Mouse (Mus musculus) olfactory bulb, adult 2 months (tissue): ENCODE results near the gene Snd1. TPM values are rescaled to one million over a fixed set of nuclear protein-coding genes. Genes with fewer than 3 reads are reported as not detected.
A peak's percentile ranks its signal among the peaks of the same experiment; 100 is the strongest.

Experiments
- H3K27ac ChIP-seq: fragments of 200-500 bp; 2 replicates; pipeline ENCODE4 v1.5.1; 2012; ENCODE audit warnings: low read depth, low read length; ENCODE audit not compliant: insufficient read depth
- H3K4me1 ChIP-seq: fragments of 200-500 bp; 2 replicates; pipeline ENCODE4 v1.6.1; 2012; ENCODE audit warnings: low read length; ENCODE audit not compliant: control insufficient read depth, insufficient read depth
- H3K4me3 ChIP-seq: fragments of 200-500 bp; 2 replicates; pipeline ENCODE4 v1.5.1; 2012; ENCODE audit warnings: mild to moderate bottlenecking, low read depth, low read length, moderate library complexity; ENCODE audit not compliant: insufficient read depth
- CTCF ChIP-seq: fragments of 200-500 bp; IDR thresholded peaks from 2 replicates; pipeline ENCODE4 v1.5.1; 2012; ENCODE audit warnings: low read depth, mild to moderate bottlenecking, low read length, moderate library complexity; ENCODE audit not compliant: insufficient read depth
- POLR2A ChIP-seq: fragments of 200-500 bp; IDR thresholded peaks from 2 replicates; pipeline ENCODE4 v1.6.1; 2012; ENCODE audit warnings: mild to moderate bottlenecking, low read depth, low read length, moderate library complexity; ENCODE audit not compliant: insufficient read depth
- WGBS: fragments of 180-500 bp; shearing (Covaris S2); methylation state at CpG from one replicate; pipeline ENCODE4 v1.1.7; 2018; 5-methylcytosine and 5-hydroxymethylcytosine counted together
- polyA plus RNA-seq: library from polyadenylated mRNA; stranded (reverse); fragments of >200 nt; gene quantifications from 2 replicates; pipeline ENCODE4 v1.2.4, GENCODE M21; 2012; ENCODE audit warnings: low replicate concordance; ENCODE audit not compliant: missing spikeins, insufficient read depth, insufficient read length

Gene Snd1
- polyA plus RNA-seq, 1 experiment: not detected

DNA sequence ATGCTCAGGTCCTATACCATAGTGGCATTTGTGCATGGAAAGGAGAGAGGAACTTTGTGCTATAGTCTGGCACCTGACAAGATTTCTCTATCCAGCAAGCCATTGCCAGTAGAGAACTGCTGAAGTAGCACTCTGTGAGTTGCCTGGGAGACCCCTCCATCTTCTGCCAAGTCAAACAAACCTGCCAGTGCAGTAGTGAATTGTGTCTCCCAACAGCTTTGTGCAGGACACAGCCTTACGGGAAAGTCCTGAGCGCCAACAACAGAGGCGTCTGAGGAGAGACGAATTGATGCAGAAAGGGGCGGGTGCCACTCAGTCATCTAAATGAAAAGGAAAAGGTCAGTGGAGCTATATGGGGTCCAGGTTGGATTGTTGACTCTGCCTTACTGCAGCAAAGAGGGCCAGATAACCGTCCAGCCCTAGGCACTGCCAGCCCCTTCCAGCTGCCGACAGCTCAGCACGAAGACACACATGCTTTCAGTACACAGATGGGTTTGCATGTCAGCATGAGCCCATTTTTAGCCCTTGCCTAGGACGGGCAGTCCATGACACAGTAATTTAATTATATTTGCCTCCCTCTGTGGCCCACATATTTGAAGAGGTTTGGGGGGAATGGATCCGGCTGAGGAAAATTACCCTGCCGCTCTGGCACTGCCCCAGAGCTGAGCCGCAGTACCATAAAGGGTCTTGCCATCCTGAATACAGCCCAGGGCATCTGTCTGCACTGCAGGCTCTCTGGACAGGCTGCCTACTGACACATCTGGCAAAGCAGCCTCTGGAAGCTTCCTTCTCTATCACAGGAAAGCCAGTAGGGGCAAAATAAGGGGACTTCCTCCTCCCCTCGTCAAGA lies 344.8 kb downstream of the Snd1 start:
- 64% methylated on average over 13 of the region's 13 CpGs for WGBS
- no peak overlapping the region for H3K4me3 ChIP-seq
- H3K4me1 ChIP-seq: peaks cover 22% of the 10 kb centered on the region
- TF ChIP-seq CTCF: no peak
- TF ChIP-seq POLR2A: no peak
- no peak overlapping the region for H3K27ac ChIP-seq

DNA sequence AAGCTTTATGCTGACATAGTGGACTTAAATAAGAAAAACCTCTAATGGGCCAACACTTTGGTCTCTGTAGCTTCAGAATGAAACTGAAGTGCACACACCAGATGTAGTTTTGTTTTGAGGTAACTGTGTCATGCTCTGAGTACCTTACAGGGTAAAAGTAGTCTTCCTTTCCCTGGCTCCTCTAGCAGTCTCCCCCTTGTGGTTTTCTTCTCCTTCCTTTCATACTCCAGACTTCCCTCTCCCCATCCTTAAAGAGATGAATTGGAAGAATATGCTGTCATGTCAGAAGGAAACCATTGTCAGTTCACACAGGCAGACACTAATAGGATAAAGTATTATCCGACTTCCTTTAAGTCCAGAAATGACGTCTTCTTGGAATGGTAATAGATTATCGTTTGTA lies 347.4 kb downstream of the Snd1 start:
- WGBS: 74% methylated on average over 3 of the region's 3 CpGs
- H3K4me1 ChIP-seq: peaks cover 15% of the 10 kb centered on the region
- TF ChIP-seq CTCF (no peak), POLR2A (no peak)
- H3K4me3 ChIP-seq: no peak overlapping the region
- H3K27ac ChIP-seq: no peak overlapping the region

DNA sequence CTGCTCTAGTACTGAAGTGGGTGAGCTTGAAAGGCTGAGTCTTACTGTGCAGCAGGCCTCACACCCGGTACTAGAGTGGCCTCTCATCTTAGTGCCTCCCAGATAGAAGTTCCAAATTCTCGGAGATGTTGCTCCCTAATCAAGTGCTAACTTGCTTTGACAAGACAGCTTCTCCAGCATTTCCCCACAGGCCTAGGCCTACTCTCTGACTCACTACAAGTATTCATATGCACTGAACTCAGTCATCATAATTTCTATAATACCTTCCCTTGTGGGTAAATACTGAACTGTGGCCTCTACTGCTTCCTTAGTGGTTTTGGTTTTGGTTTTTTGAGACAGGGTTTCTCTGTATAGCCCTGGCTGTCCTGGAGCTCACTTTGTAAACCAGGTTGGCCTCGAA lies 348.4 kb downstream of the Snd1 start:
- Histone ChIP-seq H3K4me1 (peaks cover 15% of the 10 kb centered on the region), H3K27ac (no peak overlapping the region), H3K4me3 (no peak overlapping the region)
- no peak for TF ChIP-seq POLR2A
- TF ChIP-seq CTCF: no peak
- 83% methylated on average over 3 of the region's 3 CpGs for WGBS

DNA sequence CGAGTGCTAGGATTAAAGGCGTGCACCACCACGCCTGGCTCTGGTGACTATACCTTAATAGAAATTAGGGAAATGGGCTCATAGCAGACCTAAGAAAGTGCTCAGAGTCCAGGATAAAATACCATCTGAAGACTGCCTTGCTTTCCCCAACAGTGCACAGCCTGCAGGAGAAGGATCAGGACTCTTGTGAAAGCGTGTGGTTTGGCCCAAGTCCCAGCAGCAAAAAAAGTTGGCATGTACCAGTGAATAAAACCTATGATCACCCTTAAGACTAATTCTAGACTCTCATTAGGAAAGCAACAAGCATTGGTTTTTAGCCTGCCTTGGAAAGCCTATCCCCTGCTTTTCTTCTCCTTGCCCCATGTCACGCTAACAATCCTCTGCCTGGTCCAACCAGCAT lies 348.9 kb downstream of the Snd1 start:
- 77% methylated on average over 5 of the region's 5 CpGs for WGBS
- Histone ChIP-seq H3K27ac (no peak overlapping the region), H3K4me3 (no peak overlapping the region), H3K4me1 (peaks cover 15% of the 10 kb centered on the region)
- TF ChIP-seq POLR2A (no peak), CTCF (no peak)

DNA sequence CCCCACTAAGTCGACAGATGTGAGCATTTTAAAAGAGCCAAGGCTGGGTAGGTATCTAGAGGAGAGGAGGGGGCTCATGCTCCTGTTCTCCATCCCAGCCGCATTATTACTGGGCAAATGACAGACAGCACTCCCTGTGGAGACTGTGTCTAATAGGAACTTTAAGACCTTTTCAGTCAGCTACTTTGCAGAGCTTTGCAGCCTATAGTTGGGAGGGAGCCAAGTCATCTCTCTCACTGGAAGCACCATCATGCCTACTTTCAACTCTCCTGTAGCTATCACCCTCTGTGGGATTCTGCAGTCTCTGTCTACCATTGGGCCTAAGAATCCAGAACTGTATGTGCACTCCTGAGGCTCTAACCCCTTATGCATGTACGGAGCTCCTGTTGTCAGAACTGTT lies 351.0 kb downstream of the Snd1 start:
- no peak overlapping the region for H3K27ac ChIP-seq
- H3K4me3 ChIP-seq: no peak overlapping the region
- no peak for TF ChIP-seq CTCF
- no peak for TF ChIP-seq POLR2A
- H3K4me1 ChIP-seq: peaks cover 22% of the 10 kb centered on the region
- WGBS: 73% methylated on average over 3 of the region's 3 CpGs

DNA sequence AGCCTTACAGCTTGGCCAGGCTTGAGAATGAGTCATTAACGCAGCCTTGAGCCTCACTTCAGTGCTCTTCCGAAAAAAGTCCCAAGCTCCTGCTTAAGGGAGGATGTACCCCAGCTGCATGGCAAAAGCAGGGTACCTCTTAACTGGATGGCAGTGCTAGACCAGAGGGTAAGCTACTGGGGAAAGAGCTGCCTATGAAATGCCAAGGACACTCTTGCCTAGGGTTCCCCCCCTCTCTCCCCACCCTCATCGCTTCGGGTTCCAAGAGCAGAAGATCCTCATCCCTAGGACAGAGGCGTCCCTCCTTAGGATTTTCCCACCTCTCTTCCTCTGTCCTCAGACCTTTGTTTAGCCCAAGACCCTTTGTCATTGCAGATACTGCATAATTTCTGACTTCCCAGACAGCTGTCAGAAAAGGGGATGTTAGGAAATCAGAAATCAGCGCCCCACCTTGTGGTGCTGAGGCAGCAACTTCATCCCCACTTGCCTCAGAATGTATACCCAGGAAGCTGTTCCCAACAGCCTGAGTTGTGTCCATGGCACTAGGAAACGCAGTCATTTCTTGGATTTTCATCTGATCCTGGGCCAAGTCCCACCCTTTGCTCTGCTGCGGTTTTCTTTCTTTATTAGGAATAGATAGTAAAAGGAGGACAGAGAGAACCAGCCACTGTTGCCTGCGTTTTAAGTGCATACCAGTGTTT lies 351.9 kb downstream of the Snd1 start:
- Histone ChIP-seq H3K4me3 (peak overlapping the region; percentile 21), H3K4me1 (peaks cover 29% of the 10 kb centered on the region), H3K27ac (peak overlapping the region; percentile 41; the same call in 1 of the 2 replicates)
- 40% methylated on average over 9 of the region's 9 CpGs for WGBS
- TF ChIP-seq CTCF (no peak), POLR2A (no peak)

DNA sequence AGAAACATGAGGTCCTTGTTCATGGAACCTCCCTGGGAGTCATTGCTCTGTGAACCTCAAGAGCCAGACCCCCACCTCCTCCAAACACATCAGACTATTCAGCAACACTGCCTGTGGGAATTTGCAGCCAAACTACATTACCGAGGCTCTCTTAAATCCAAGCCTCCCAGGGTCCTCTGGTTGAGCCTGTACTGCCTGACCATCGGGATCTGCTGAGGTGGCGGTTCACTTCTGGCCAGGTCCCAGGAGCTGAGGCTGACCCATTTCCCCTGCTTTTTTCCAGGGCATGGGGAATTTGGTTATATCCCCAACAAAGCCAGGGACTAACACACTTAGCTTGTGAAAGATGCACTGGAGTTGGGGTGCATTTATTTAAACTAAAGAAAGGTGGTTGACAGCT lies 352.6 kb downstream of the Snd1 start:
- H3K4me3 ChIP-seq: peak overlapping the region; percentile 50
- WGBS: 16% methylated on average over 3 of the region's 3 CpGs
- no peak for TF ChIP-seq CTCF
- no peak for TF ChIP-seq POLR2A
- H3K4me1 ChIP-seq: peaks cover 29% of the 10 kb centered on the region
- peak overlapping the region; percentile 41; the same call in 1 of the 2 replicates for H3K27ac ChIP-seq

DNA sequence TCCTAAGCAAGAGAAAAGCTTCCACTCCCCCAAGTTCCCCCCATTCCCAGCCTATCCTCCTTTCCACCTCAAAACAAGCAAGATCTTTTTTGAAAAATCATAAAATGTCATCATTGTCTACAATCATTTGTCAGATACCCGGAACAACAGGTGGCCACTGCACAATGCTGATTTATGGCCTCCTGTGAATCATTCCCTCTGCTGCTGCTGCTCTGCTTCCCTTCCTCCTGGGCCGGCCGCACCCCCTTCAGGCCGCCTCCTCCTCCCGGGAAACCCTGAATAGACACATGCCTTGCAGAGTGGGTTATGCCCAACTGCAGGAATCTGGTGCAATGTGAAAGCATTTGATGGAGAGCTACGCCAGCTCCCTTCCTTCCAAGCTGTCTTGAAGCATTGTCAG lies 353.7 kb downstream of the Snd1 start:
- Histone ChIP-seq H3K27ac (peak overlapping the region; percentile 58), H3K4me1 (peaks cover 29% of the 10 kb centered on the region), H3K4me3 (peak overlapping the region; percentile 53)
- WGBS: 17% methylated on average over 6 of the region's 6 CpGs
- TF ChIP-seq CTCF (no peak), POLR2A (no peak)

DNA sequence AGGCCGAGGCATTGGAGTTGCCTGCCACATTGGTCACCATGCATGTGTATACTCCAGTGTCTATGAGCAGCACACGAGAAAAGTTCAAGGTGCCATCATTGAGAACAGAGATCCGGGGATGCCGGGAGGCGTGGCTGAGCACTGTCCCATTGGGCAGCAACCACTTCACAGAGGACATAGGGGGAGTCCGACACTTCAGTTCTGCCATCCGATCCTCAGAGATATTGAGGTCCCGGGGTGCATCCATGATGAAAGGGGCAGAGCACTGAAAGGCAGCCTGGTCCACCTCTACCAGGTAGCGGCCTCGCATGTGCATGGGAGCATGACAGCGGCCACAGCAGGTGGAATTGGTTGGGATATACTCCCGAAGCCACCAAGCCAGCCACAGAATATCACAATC lies 355.4 kb downstream of the Snd1 start:
- H3K4me1 ChIP-seq: peaks cover 29% of the 10 kb centered on the region
- no peak overlapping the region for H3K27ac ChIP-seq
- WGBS: 92% methylated on average over 12 of the region's 12 CpGs
- TF ChIP-seq CTCF: no peak
- no peak for TF ChIP-seq POLR2A
- peak overlapping the region; percentile 88 for H3K4me3 ChIP-seq
